ENCODE assay signal across 24 mouse cellular contexts in the genomic region with DNA sequence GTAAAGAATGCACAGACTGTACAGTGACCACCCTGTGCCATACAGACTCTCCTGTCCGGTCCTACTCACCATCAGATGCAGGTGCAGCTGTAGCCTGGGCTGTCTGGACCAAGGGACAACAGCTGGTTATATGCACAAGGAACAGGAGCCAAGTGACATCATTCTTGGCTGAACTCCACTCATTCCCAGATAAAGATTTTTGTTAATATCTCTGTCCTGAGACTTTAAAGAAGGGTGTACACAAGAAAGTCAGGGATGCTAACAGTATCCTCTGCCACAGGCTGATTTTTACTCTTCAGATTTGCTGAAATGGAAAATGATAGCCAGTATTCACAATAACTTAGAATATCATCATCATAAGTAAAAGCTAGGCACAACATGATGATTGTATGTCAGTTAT. TPM values are rescaled to one million over a fixed set of nuclear protein-coding genes. Genes with fewer than 3 reads are reported as not detected.
"Had no signal": no experiment of that assay in that cellular context is flagged by ENCODE, and none has a peak within 500 bp of the region (broad histone marks: within the 10 kb centered on the region; RNA-seq: fewer than 3 reads in every experiment).

Gene Olfr328 (minus strand): TSS at position 101 of the 400 bp plus-strand sequence.

- DNase-seq: liver, postnatal 0 days; lung, adult 2 months; lung, postnatal 14 days; lung, postnatal 36 days; right cerebral cortex, postnatal 14 days; spleen, adult 18-20 months; thymus, adult 18-20 months; thymus, postnatal 14 days; thymus, postnatal 36 days had no signal

- H3K36me3 ChIP-seq: lung, embryonic 15.5 days; midbrain, embryonic 13.5 days; midbrain, embryonic 15.5 days; neural tube, embryonic 12.5 days had no signal

- H3K4me2 ChIP-seq: lung, embryonic 15.5 days; midbrain, embryonic 11.5 days; midbrain, embryonic 13.5 days; midbrain, embryonic 15.5 days; neural tube, embryonic 12.5 days had no signal

- H3K27me3 ChIP-seq: lung, embryonic 15.5 days; midbrain, embryonic 13.5 days; midbrain, embryonic 15.5 days; neural tube, embryonic 12.5 days had no signal

- H3K4me3 ChIP-seq: lung, embryonic 15.5 days; megakaryocyte, embryonic 14.5 days; midbrain, embryonic 13.5 days; midbrain, embryonic 15.5 days; neural tube, embryonic 12.5 days had no signal

- ATAC-seq: liver, postnatal 0 days; lung, postnatal 0 days; midbrain, embryonic 13.5 days; midbrain, embryonic 15.5 days had no signal

- H3K9me3 ChIP-seq: lung, embryonic 15.5 days; megakaryocyte, embryonic 14.5 days; midbrain, embryonic 13.5 days; midbrain, embryonic 15.5 days; neural tube, embryonic 12.5 days had no signal

- H3K9ac ChIP-seq: liver, postnatal 0 days; lung, embryonic 15.5 days; midbrain, embryonic 13.5 days; midbrain, embryonic 15.5 days; neural tube, embryonic 12.5 days had no signal

- H3K4me1 ChIP-seq: lung, embryonic 15.5 days; midbrain, embryonic 13.5 days; midbrain, embryonic 15.5 days; neural tube, embryonic 12.5 days had no signal

- H3K27ac ChIP-seq: lung, embryonic 15.5 days; macrophage; midbrain, embryonic 13.5 days; midbrain, embryonic 15.5 days; neural tube, embryonic 12.5 days had no signal

RNA-seq across cellular contexts. Expression of gene Olfr328, which starts in this region (rescaled TPM):
- total RNA-seq: megakaryocyte progenitor cell, adult 5-6 weeks; midbrain, postnatal 0 days; monocyte, adult 5-6 weeks; neutrophil, adult 5-6 weeks had no signal
- polyA plus RNA-seq: liver, postnatal 0 days; lung, adult 2 months; lung, embryonic 15.5 days; lung, postnatal 0 days; macrophage; midbrain, postnatal 0 days; neural tube, embryonic 12.5 days; small intestine, adult 2 months; stomach, embryonic 16.5 days; thymus, postnatal 0 days had no signal
